Mouse (Mus musculus) CH12F3 (cell line): ENCODE measurements around the gene Gm3298.
"Not testable (repeated sequence)": the region's sequence is repeated elsewhere in the genome, so short reads cannot be mapped to it uniquely, and the experiment has no call there.

ENCODE experiments used
- in situ Hi-C: fragments of 300-500 bp; cut with MboI; formaldehyde crosslinking; loops from 2 replicates; pipeline ENCODE4 v1.14.3; 2020; ENCODE audit warnings: low sequenced_read_pairs

The Gm3298 gene

DNA sequence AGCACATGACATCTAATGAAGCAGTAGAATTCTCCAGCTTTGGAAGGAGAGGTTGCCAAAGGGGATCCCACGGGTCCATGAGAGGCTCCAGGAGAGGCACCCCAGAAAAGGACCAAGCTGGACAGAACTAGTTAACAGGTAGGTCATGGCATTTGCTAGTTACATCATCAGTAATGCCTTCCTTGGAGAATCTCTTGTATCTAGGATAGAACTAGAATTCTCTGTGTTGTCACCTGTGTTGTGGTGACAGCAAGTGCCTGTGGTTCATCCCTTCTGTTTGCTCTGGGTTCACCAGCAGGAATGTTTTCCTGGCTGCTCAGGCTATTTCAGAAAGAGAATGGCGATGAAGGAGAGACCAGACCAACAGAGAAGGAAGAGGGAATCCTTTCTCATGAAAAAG is at the start of gene Gm3298:
Gene Gm3298 (plus strand): TSS at position 301 of the 400 bp plus-strand sequence.
- in situ Hi-C loops = not testable (repeated sequence)

DNA sequence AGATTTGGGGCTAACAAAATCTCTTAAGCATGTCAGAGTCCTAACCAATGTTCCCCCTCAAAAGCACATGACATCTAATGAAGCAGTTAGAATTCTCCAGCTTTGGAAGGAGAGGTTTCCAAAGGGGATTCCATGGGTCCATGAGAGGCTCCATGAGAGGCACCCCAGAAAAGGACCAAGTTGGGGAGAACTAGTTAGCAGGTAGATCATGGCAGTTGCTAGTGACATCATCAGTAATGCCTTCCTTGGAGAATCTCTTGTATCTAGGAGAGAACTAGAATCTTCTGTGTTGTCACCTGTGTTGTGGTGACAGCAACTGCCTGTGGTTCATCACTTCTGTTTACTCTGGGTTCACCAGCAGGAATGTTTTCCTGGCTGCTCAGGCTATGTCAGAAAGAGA is 32.1 kb upstream of the Gm3298 start, which contains the start of gene Gm8297:
Gene Gm8297 (plus strand): TSS at position 301 of the 400 bp plus-strand sequence.
- in situ Hi-C loops = not testable (repeated sequence)

DNA sequence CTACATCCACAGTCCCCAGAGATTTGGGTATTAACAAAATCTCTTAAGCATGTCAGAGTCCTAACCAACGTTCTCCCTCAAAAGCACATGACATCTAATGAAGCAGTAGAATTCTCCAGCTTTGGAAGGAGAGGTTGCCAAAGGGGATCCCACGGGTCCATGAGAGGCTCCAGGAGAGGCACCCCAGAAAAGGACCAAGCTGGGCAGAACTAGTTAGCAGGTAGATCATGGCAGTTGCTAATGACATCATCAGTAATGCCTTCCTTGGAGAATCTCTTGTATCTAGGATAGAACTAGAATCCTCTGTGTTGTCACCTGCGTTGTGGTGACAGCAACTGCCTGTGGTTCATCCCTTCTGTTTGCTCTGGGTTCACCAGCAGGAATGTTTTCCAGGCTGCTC is 34.6 kb downstream of the Gm3298 start, which contains the start of gene 4930555G01Rik:
Gene 4930555G01Rik (plus strand): TSS at position 301 of the 400 bp plus-strand sequence.
- in situ Hi-C loops = not testable (repeated sequence)
